Mouse (Mus musculus): Measurements from ENCODE around the gene Sptlc2. TPM values are rescaled to one million over a fixed set of nuclear protein-coding genes. Genes with fewer than 3 reads are reported as not detected.
A peak's percentile ranks its signal among the peaks of the same experiment; 100 is the strongest.
"Not testable (repeated sequence)": the region's sequence is repeated elsewhere in the genome, so short reads cannot be mapped to it uniquely, and the experiment has no call there.

Gene Sptlc2
- polyA plus RNA-seq, 1 experiment: 22.8 TPM

DNA sequence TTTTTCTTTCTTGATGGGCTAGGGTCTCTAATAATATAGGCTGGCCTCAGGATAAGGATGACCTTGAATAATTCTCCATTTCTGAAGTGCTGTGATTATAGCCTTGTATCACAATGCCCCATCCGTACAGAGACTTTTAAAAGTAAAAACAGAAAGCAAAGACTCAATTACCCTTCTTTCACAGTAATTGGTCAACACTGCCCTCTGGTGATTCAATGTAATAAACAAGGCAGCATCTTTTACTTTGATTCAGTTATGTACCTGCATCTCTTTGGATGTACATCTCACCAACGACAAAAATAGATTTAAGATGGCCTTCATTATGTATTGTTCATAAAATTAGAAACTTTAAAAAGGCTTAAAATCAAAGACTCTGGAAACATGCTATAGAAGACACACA is 53.3 kb downstream of the Sptlc2 start:
- DNase-seq (ENCODE audit: extremely low spot score in 1 of 2, low spot score in 1 of 2): peak in 1 of 2 experiments; percentile 73

DNA sequence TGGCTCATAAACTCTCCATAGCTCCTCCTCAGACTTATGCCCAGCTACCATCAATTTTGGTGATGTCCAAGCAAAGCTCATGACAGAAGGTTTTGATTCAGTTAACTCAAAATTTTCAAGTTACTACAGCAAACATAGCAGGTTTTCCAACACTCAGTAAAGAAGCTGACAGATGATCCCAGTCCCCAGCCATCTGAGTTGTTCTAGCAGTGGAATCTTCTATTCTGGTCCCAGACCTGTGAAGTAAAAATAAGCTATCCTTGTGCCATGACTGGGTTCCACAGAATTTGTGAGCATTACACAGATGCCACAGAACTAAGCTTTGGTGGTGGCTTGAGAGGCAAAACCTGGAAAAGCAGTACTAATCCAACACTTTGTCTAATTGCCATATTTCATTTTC is 54.4 kb downstream of the Sptlc2 start:
- peak; percentile 21 to 35 for DNase-seq (ENCODE audit: extremely low spot score in 1 of 2, low spot score in 1 of 2)

DNA sequence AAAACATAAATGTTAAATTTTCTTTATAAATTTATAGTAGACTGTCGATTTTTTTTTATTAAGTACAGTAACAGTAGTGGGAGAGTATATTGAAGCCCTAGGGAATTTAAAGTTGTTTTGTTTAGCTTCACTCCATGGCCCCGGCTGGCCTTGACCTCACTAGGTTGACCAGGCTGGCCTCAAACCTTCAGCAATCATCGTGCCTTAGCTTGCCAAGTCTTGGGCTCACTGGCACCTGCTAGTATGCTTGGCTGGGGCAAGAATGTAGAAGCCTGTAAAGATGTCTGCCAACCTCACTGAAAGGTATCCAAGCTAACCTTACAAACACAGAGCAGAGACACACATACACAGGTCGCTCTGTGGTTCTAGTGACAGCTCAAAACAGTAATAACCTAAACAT is 55.6 kb downstream of the Sptlc2 start:
- no peak for DNase-seq (ENCODE audit: extremely low spot score in 1 of 2, low spot score in 1 of 2)

DNA sequence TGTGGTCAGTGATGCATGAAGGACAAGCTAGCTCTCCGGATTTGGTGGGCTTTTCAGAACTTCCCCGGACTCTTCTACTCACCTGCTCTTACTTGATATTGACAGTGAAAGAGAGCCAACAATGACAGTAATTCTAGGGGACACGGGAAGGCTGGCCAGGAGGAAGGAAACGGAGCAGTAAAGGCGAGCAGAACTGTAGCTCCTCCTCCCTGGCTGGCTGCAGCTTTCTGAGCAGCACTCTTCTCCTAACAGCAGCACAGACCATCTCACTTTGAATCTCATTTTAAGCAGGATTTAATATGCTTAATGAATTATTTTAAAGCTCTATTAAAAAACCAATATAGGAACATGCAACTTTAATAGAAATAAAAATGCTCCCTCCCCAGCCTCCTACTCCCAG is 56.2 kb downstream of the Sptlc2 start:
- DNase-seq (ENCODE audit: extremely low spot score in 1 of 2, low spot score in 1 of 2): peak in 1 of 2 experiments; percentile 14

DNA sequence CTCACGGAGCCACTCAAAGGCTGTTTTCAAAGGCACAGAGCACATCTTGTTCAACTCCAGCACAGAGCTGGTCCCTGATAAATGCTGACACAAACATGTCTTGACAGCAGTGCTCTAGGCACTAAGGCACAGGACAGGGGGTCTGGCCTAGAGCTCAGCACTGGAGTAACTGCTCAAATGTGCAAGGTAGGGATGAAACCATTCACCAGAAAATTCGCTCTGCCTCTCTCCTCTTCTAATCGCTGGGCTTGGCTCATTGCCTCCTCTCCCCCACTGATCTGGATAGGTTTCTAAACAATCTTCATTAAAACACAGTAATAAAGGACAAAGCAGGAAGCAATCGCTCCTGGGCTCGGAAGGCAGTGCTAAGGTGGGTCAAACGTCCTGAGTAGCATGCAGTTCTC is 57.1 kb downstream of the Sptlc2 start:
- DNase-seq (ENCODE audit: extremely low spot score in 1 of 2, low spot score in 1 of 2): no peak

DNA sequence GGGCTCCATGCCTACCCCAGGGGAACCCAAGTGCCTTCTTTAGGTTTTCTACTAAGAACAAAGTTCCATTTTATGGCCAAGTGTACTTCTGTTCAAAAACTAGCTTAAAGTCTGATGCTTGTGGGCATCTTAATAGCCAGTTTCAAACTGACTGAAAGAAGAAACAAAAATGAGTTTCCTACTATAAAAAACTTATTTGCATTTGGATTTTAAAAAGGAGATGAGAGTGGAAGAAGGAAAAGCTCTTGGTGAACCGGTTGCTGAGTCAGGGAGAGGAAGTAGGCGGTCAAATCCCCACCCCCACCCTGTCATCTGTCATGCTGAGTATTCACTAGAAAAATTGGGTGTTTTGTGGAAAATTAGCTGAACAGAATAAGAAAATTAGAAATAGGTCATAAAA is 57.9 kb downstream of the Sptlc2 start:
- DNase-seq (ENCODE audit: extremely low spot score in 1 of 2, low spot score in 1 of 2): peak in 1 of 2 experiments; percentile 11

DNA sequence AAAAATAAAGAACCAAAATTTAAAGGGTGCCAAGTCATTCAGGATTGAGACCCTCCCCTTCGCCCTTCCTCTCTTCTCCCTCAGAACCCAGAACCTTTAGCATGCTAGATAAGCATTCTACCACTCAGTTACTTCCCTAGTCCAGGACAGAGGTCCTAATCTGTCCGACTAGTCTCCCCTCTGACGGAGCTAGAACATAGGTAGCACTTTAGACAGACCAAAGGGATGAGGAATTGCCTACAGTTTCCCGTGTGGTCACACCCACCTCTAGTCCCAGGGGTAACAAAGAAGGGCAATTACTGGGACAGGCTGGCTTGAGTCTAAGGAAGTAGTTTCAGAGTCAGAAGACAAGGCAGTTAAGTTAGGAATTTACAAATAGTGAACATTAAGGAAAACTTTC is 60.1 kb downstream of the Sptlc2 start:
- no peak for DNase-seq (ENCODE audit: extremely low spot score in 1 of 2, low spot score in 1 of 2)

DNA sequence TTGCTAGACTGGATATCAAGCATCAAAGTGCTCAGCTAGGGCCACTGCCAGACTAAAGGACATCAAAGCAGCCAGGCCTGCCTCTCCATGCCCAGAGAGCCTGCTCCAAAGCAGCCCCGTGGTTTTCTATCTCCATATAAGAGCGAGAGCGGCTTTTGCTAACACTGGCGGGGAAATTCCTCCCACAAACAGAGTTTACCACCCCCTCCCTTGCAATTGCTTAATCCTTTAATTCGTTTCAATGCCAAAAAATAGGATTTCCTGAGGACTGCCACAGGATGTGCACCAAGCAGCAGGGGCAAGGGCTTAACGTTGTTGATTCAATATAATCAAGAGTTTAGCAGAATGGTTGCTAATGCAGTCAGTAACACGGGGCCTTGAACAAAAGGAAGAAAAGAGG is 60.5 kb downstream of the Sptlc2 start:
- DNase-seq (ENCODE audit: extremely low spot score in 1 of 2, low spot score in 1 of 2): no peak

DNA sequence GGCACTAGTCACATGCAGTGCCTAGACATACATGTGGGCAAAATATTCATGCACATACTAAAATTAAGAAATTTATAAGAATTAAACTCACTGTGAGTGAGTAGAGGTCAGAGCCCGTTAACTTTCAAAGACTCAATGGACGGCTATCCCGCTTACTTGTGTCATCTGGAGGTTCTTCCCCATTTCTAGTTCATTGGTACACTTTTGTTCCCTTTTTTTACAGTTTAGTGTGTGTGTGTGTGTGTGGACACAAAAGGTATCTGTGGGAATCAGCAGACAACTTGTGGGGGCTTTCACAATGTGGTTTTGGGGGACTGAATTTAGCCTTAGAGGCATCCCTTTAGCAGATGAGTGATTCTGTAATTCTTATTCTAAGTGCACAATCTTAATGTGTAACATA is 62.7 kb downstream of the Sptlc2 start:
- no peak for DNase-seq (ENCODE audit: extremely low spot score in 1 of 2, low spot score in 1 of 2)

DNA sequence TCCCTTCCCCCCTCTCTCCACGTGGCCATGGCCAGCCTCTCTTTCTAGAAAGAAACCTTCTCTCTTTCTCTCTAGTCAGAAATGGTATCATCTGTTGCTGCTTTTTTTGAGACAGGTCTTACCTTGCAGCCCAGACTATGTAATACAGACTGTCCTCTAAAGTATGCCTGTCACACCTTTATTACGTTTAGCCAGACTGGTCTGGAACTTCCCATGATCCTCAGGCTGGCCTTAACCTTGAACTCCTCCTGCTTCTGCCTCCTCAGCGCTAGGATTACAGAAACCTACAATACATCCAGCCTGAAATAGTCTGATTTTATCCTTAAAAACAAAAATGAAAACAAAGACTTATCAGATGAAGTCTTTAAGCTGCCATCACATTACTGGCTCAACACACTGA is 68.9 kb downstream of the Sptlc2 start:
- no peak for DNase-seq (ENCODE audit: extremely low spot score in 1 of 2, low spot score in 1 of 2)

DNA sequence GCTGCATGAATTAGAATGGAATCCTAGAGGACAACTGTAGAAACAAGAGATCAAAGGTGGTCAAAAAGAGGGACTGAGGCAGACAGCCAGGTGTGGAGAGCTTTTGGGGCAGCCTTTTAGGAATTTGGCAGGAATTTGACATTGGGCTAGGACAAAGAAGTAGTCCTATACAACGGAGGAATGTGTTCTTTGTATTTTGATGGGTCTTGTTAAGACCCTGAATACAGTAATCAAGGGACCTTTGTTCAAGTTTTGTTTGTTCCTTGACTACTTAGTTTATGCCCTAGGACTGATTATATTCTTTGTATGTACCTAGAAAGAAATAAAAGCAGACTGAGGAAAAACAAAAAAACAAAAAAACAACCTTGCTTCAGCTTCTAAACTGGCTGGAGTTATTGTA is 70.2 kb downstream of the Sptlc2 start:
- no peak for DNase-seq (ENCODE audit: extremely low spot score in 1 of 2, low spot score in 1 of 2)

DNA sequence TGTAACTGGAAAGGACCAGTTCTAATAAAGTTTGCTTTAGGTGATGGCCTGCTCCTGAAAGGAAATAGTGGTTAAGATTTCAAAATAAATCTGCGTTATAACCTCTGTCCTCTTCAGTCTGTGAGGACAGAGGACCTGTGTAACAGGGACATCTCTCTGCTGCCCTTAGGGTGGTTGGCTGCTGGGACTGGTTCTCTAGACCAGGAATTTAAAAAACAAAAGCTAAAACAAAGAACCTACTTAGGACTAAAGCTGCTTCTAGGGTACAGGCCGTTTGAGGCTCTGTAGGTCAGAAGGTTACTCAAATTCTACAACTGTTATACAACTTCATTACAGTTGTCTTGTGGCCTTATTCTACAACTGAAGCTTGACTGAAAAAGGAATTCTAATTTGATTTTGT is 75.1 kb downstream of the Sptlc2 start:
- DNase-seq (ENCODE audit: extremely low spot score in 1 of 2, low spot score in 1 of 2): no peak

DNA sequence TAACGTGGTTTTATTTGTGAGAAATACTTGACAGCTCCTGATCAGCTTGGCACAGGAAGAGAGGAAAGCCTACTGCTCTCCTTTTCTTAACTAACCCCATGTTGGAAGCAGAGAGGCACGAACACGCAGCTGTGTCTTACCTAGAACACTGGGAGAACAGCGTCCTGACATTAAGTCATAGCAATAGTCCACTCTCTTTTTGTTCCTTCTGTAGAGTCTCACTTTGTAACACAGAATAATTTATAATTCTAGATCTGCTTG is 81.6 kb downstream of the Sptlc2 start:
- DNase-seq (ENCODE audit: extremely low spot score in 1 of 2, low spot score in 1 of 2): not testable (repeated sequence)

DNA sequence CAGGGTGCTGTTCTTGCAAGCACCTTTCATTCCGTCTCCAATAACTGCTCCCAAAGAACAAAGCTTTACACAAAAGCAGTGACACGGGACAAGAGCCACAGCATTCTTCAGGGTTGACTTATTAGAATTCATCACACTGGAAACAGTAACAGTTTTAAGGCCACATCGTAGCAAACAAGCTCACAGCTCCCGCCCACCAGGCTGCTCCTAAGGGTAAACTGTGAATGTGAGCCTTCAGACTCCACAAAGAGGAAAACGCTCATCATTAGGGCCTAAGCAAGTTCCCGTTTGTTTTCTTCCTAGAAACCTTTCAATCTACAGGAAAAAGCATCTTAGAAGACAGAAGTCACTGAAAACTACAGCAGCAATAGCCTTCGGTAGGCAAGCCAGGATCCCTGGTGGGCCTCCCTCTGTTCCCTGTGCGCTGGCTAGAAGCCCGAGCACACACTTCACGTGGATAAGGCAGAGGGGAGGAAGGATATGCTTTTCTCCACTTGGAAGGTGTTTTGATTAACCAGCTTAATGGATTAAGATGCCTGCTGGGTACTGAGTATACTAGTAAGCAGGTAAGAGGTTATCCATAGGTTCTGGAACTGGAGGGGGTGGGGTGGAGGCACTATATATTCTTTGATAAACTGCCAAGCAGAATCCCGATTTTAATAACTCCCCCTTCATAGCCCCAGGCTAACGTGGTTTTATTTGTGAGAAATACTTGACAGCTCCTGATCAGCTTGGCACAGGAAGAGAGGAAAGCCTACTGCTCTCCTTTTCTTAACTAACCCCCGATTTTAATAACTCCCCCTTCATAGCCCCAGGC is 82.2 kb downstream of the Sptlc2 start:
- no peak for DNase-seq (ENCODE audit: extremely low spot score in 1 of 2, low spot score in 1 of 2)

DNA sequence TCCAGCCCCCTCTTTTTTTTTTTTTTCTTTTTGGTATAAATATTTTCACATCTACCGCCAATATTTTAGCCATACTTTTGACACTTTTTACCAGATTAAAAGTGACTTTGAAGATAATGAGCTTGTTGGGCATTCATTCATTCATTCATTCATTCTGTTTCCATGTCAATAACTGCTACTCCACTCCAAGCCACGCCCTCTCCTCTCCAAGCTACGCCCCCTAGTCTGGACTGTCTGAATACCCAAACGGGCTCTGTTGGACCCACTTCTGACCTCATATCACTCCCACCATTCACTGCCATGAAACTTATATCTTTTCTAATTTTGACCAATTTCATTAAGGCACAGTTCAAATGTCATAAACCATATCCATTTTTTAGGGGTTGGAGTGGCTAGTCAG is 87.0 kb downstream of the Sptlc2 start:
- no peak for DNase-seq (ENCODE audit: extremely low spot score in 1 of 2, low spot score in 1 of 2)

DNA sequence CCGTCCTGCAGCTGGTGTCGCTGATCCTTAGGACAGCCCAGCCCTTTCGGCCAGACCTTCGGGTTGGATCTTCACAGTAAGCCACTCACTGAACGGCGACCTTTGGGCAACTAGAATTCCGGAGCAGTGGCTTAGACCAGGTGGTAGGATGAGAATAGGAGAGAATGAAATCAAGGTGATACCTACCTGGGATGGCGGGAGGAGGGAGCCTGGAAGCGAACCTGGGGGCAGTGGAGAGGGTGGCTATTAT is 87.8 kb downstream of the Sptlc2 start:
- DNase-seq (ENCODE audit: extremely low spot score in 1 of 2, low spot score in 1 of 2): no peak

DNA sequence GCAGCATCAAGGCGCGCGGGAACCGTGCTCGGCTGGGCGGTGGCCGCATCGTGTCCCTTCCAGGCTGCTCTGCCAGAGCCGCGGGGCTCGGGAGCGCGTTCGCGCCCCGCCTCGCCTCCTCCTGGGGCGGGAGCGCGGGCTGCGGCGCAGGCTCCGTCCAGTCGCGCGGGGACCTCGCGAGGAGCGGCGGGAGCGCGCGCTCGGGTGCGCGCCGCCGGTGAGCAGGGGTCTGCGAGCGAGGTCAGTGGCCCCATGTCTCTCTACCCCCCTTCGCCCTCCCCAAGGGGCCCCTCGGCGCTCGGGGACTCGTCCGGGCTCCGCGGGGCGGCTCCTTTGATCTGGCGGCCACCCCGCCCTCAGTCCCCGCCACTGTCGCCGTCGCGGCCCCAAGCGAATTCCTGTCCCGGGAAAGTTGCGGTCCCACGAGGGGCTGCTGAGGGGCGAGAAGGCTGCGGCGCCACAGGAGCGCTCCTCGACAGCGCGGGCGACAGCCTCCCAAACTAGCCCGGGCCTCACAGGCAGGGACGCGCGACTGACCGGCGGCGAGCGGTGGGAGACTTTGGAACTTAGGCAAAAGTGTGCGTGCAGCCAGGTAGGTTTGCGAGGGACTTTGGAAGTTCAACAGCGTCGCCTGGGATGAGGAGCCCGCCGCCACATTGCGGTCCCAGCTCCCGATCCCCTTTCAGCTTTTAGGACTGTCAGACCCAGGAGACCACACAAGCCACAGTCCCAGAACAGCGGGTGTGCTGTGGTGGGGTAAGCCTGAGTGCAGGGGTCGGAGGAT is 88.3 kb downstream of the Sptlc2 start, which contains the start of gene Ism2:
Gene Ism2, minus strand, starts transcription at position 49 of the 784 bp plus-strand sequence.
- no peak for DNase-seq (ENCODE audit: extremely low spot score in 1 of 2, low spot score in 1 of 2)

DNA sequence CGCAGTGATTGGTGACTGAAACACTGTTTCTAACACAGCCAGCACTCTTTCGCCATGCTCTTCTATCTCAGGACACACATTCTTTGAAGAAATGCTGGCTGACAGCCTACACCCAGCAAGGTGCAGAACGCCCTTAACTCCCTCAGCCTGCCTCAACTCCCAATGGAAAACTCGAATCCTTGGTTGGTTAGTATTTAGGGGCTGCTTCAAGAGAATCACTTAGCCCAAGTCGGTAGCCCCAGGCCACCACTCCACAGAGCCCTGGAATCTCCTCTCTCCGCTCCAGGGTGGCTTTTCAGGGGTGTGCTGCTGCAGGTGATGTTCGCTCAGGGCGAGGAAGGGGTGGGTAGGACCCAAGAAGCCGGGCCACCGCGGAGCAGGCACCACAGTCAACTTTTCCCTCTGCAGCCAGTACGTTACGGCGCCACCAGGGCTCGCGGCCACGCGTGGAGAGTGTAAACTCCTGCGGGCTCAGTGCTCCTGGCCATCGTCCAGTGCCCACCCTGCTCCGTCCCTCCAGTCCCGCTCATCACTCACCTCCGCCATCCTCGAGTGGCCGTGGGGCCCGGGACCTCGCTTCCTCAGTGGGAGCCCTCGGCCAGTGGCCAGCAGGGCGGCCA is 89.0 kb downstream of the Sptlc2 start:
- peak in 1 of 2 experiments; percentile 18 for DNase-seq (ENCODE audit: extremely low spot score in 1 of 2, low spot score in 1 of 2)

DNA sequence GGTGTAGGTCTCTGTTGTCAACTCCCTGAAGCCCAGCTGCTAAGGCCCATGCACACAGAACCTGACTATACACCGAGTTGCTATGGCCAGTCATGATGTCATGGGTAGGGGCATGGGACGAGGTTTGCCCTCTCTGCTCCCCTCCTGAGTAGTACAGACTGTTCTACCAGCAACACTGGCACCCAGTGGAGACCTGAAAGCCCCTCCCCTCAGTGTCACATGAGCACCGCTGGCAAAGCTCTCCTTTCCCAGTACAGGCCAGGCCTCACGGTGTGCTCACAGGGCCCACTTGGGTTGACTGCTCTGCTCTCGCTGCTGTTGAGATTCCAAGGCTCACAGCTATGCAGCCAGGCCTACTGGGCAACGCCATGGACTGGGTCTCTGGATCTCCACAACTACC is 94.2 kb downstream of the Sptlc2 start:
- no peak for DNase-seq (ENCODE audit: extremely low spot score in 1 of 2, low spot score in 1 of 2)

DNA sequence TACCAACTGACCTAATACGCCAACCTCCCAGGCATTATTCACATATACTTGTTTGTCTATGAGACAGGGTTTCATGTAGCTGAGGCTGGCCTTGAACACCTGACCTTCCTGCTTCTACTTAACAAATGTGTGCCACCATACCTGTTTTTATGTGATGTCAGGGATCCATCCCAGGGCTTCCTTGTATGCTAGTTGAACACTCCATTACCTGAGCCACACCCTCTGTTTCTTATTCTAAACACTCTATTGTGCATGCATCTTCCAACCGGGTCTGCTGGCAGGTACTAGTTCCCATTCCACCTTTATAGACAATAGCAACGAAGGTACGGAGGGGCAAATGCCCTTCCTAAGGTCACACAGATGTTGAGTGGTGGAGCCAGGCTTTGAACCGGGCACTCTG is 99.1 kb downstream of the Sptlc2 start:
- no peak for DNase-seq (ENCODE audit: extremely low spot score in 1 of 2, low spot score in 1 of 2)

DNA sequence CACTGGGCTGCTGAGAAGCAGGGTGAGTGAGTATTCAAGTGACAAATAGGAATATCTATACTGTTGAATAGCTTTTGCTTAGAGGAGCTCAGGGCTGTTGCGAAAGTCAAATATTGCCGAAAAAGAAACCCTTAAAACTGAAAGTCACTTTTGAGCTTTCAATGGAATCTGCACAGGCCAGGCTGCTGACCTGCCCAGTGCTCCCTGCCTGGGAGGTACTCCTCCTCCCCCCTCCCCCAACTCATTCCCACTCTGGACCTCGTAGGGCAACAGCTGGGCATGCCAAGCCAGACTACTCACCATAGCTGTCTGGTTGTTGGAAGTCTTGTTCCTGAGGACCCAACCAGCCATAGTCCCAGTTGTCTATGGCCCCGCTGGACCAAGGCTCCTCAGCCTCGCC is 103.4 kb downstream of the Sptlc2 start:
- no peak for DNase-seq (ENCODE audit: extremely low spot score in 1 of 2, low spot score in 1 of 2)

DNA sequence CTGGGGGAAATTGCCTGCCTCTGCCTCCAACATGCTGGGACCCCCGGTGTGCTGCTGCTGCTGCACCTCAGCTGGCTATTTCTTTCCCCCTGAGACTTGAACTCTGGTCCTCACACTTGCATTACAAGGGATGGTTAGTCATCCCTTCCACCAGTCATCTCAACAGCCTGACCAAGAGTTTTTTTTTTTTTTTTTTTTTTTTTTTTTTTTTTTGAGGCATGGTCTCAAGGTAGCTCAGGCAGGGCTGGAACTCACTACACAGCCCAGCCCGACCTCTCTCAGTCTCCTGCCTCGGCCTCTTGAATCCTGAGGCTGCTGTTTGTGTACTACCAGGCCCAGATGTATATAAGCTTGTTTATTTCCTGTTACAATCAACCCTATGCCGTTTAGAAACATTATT is 103.9 kb downstream of the Sptlc2 start:
- DNase-seq (ENCODE audit: extremely low spot score in 1 of 2, low spot score in 1 of 2): no peak

All from frontal cortex, adult 2 months (tissue).